Mouse (Mus musculus): ENCODE data around the gene St8sia1.

The St8sia1 gene

DNA sequence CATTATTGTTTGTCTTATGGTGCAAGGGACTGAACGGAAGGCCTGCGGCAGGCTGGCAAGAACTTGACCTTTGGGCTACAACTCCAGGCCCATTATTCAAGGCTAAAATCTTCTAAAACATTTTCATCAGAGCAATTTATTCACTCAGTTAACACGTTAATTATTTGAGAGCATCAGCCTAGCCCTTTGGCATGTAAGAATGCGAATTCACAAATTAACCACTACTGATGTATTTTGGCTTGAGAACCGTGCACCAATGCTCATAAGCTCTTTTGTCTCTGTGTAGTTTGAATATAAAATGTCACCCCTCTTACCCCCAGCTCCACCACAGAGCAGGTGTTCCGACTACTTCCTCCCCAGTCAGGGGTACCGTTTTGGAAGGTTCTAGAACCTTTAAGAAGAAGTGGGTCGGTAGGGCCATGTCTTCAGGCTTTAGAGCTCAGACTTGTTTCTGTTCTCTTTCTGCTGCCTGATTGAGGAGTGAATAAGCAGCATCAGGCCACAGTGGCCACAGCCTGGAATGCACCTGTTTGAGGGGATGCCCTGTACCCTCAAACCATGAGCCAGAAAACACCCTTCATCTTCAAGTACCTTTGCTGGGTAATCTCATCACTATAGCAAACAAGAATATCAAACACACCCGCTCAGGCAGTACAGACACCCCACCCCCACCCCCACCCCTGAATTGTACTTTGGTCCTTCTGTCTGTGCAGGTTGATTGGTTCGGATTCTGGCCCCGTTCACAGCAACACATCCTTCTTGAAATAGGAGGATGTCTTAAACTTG, 22.5 kb downstream of the St8sia1 start:
- peak; percentile 26 for DNase-seq

DNA sequence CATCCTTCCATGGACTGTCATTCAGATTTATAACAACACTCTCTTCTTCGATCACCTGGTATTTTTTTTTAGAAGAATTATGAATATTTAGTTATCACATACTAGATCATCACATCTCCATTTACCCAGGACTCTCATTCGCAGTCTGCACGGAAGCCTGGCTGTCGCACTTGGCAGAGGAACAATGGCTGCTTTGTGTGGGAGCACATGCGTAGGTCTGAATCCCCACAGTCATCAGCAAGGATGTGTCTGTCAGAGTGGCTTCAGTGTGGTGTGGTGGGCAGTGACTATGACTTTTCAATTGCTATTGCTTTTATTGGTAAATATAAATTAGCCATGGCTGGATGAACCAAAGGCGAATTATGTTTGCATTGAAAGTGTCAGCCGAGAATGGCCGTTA, 23.2 kb downstream of the St8sia1 start:
- no peak for DNase-seq

DNA sequence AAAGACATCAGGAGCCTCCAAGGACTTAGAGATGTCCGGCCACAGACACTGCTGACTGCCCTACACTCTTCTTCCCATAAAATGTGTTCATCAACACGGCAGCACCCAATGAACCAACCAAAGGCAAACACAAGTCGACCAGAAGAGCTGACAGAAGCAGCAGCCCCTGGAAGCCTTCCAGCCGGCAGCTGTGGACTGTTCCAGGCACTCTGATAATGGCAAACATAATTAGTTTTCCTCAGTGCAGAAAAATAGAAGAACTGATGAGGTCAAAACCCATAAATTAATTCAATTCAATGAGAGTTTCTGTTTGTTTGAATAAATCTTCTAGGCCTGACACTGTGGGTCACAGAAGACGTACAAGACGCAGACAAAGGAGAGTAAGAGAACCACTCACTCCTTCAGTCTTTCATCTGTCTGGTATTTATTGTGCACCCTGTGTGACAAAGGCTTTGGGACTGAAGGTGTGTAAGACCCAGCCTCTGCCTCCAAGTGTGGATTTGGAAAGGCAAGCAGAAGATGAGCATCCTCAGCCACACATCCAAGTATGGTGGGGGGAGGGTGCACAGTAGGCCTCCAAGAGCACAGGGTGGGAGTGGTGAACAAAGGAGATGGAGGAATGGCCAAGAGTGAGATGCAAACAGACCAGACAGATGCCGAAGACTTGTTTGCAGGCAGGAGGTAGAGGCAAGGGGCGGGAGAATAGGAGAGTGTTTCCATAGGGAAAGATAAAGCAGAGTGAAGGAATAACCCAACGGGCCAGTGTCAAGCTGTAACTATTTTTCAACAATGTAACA, 25.5 kb downstream of the St8sia1 start:
- DNase-seq = peak; percentile 79

DNA sequence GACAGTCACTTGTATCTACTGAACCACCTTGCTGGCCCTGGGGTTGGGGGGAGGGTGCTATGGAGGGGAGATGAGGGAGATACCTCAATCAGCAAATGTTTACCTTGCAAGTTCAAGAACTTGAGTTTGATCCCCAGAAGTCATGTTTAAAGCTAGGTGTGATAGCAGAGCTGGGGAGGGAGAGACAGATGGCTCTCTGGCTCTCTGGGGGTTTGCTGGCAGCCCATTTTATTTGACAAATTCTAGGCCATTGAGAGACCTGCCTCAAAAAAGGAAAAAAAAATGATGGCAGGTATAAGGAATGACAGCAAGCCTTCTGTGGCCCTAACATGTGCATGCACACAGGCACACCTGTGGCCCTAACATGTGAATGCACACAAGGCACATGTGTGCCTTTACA, 26.2 kb downstream of the St8sia1 start:
- DNase-seq = no peak

DNA sequence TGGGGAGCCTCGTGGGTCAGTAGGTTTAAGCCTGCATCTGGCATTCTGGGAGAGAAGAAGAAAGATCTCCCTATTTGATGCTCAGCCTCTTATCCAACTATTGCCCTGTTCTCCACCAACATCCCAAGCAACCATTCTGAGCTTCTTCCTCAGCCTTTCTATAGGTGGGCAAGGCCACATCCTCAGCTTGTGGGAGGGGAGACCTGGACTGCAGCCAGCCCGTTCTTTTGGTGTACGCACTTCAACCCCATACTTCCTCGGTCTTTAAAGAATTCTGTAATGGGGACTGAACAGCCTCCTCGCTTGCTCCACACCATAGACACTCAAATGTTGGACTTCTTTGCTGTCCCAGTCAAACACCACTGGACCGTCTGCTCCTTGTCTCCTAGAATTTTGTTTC, 31.7 kb downstream of the St8sia1 start:
- DNase-seq = no peak

DNA sequence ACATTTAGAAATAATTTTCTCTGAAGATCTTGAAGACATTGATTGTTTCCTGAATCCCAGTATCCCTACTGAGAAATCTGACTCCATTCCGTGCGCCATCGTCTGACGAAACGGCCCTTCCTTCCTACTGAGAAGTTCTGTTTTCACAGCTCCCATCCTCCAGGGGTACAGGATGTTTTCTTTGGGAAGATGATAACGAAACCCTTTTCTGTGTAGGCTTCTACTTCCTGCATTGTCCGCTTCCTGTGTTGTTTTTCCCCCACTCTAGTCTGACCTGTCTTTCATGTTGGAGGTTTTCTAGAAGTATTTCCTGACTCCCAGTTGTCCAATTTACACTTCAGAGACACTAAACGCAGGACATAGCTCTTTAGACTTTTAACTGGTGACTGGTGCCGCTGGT, 32.1 kb downstream of the St8sia1 start:
- no peak for DNase-seq

DNA sequence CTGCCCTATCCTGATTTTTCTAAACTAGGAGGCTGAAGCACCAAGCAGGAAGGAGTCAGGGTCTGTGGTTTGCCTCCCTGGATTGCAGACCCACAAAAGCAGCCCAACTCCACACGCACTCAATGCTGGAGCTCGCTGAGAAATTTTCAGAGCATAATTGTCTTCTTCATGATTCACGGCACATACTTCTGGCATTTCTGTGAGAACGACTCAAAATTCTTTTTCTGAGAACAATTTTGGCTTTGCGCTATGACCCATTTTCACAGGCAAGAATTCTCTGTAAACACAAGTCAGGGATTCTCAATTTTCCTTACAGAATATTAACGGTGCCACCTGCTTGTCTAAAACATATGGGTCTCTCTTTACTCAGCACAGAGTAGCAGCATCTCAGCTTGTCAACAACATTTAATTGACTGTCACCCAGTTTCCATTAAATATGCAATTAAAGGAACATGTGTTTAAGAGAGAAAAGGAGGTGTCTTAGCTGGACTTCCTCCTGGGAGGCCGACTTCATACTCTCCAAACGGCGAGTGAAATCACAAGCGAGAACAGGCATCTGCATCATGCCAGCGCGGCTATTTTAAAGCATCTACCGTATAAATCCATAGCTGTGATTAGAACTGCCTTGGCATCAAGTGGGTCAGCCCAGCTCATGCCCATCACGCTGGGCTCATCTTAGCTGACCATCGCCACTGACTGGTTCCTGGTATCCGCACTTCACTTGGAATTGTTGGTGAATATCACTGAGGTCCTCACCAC, 35.5 kb downstream of the St8sia1 start:
- DNase-seq = no peak

DNA sequence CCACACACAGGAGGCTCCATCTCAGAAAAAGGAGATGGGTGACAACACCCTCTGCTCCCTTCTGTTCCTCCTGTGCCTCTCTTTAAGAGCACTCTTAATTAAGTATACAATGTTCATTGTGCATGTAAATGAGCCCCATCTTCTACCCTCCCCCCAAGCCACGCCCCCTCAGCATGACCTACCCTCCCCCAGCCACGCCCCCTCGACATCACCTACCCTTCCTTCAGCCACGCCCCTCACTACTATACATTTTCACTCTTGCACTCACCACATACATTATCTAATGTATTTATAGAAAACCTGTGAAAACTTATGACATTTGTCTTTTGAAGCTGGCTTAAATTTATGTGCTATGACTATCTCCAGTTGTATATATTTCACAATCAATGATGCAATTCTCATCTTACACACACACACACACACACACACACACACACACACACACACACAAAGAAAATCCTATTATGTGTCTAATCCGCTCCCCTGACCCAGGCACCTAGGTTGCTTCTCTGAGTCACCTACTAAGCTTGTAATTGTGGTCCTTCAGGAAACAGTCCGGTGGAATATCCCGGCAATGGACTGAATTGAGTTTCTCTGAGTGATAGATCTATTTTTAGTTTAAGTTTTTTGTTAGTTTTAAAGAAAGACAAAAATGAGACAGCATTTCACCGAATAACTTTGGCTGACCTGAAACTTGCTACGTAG, 37.2 kb downstream of the St8sia1 start:
- DNase-seq = no peak

DNA sequence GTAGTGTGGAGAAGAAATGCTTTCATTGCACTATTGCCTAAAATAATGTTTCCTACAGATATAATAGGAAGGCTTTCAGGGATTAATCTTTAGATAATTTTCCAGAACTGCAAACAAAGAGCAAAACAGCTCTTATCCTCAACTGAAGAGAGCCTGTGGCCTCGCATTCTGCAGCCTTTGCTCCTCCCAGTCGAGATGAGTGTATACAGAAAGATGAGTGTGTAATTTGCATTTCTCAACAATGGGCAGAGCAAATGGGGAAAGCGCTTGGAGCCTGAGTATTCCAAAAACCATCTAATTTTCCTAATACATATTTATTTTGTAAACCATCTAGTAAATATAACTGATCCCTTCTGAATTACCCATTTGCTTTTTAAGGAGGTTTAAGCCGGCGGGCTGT, 38.3 kb downstream of the St8sia1 start:
- no peak for DNase-seq

DNA sequence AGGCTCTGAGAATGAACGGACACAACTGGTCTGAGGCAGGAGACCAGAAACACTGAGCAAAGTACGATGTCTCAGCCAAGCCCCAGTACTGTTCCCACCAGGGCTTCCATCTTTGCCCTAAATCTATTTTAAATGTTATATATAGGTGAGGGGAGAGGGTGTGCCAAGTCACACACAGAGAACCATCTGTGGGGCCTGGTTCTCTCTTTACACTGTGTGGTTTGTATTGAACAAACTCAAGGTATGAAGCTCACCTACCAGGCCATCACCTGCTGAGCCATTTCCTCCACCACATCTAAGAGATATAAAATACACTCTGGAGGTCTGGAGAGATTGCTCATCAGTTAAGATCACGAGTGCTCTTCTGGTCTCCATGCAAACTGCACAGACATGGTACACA, 38.9 kb downstream of the St8sia1 start:
- no peak for DNase-seq

DNA sequence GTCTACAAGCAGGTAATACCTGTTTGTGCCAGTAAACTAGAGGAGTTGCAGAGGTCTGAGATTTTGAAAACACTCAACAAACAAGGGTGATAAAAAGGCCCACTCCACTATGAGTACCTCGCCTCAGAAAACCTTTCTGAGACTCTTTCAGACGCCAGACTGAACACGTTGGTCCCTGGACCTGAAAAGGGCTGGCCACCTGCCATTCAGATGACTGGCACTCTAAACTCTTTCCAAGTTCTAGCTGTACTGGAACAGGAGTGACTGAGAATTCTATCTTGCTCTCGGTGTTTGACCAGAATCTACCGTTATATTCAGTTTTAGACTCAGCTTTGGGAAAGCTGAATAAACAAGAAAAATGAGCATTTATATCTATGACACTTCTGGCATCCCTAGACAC, 43.4 kb downstream of the St8sia1 start:
- peak; percentile 20 for DNase-seq

DNA sequence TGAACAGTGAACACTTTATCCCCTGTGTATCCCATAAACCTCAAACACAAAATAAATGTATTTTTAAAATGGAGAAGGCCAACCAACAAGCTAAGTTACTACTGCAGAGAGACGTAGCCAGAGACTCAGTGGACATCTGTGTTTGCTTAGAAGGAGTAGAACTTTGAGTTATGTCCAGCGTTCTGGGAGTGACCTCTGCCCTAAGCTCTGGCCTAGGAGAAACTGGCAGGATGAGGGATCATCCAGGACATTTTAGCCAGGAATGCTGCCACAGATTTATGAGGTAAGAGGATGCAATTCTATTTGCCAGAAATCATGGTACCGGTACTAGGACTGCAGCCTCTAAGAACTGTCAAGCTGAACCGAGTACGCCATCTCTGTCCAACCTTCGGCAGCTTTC, 45.6 kb downstream of the St8sia1 start:
- no peak for DNase-seq

DNA sequence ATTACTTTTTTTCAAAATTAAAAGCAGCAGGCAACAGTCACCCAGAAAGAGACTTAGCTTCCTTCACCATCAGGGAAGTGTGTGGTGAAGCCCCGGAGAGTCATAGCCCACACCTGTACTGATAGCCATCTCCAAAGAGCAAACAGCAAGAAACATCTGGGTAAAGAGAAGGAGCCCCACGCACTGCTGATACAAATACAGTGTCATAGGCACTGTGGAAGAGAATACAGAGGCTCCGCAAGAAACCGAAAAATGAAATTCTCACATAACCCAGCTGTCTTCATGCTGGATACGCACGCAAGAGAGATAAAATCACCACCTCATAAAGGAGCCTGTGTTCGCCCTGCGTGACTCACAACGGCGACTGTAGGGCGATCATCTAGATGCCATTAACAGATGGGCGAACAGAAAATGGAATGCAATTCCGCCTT, 46.8 kb downstream of the St8sia1 start:
- DNase-seq = no peak

DNA sequence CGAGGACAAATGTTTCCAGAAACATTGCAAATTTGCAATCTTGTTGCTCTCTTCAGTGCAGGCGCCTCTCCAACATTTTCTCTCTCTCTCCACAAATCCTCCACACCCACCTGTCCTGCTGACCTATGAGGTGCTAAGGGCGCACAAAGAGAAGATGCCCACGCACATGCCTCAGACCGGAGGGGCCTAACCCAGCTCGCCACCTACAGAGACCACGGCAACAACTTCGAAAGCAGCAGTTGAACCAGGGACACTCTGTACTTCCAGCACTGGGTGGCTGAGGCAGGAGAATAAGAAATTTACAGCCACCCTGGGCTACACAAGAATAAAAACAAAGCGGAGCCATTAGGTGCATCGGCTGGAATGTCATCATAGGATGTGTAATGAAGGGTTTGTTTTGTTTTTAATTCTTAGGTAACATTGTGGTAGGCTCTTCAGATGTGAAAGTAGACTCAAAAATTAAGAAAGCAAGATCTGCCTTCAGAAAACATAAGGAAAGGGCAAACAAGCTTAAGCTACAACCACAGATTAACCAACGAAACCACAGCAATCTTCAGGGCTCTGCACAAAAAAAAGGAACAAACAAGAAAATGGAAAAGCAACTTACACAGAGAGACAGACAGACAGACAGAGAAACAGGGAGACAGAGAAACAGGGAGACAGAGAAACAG, 47.8 kb downstream of the St8sia1 start:
- DNase-seq = no peak

DNA sequence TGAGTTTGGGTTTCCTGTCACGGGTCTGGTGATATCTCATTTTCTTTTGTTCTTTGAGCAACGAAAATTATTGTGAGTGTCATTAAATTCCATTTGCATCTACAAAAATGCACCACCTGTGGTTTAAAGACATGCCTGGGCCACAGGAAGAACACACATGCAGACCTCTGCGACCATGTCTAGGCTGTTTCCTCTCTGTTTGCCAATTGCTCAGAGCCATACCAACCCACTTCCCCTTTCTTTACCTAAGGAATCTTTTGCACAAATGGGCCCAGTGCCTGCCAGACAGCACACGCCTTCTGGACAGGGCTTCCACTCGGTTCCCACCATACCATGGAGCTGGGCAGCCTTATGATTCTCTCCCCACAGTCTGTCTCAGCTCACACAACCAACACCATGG, 48.8 kb downstream of the St8sia1 start:
- DNase-seq = no peak

DNA sequence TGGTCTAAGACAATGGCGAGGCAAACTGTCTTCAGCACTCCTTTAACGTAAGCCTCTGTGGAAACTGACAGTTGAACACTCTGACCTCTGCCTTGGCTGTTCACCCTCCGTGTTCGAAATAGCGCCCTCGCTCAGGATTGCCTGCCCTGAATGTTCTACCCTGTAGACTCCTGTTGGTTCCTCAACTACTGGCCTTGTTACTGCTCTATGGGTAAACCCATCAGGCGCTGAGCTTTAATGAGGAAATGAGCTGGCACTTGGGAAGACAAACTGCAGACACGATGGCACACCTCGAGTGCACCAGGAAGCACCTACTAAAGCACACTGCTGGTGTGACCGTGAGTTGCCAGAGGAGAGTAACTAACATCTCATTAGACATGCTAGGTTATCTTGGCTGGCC, 49.6 kb downstream of the St8sia1 start:
- DNase-seq = no peak

DNA sequence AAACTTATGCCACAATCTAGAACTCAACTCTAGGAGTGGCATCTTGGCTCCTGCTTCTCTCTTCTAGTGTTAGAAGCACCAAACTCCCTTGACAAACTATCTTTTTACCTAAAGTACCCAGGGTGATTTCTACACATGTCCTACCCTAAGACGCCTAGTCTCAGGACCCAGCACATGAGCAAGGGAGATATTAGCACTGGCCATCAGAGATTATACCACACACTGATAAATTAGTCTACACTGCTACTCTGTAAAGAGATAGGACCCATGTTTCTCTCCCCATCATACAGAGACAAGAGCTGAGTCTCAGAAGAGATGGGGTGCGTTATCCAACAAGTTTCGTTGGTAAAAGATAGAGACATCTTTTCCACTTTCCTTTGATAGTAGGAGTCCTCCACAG, 53.0 kb downstream of the St8sia1 start:
- no peak for DNase-seq

DNA sequence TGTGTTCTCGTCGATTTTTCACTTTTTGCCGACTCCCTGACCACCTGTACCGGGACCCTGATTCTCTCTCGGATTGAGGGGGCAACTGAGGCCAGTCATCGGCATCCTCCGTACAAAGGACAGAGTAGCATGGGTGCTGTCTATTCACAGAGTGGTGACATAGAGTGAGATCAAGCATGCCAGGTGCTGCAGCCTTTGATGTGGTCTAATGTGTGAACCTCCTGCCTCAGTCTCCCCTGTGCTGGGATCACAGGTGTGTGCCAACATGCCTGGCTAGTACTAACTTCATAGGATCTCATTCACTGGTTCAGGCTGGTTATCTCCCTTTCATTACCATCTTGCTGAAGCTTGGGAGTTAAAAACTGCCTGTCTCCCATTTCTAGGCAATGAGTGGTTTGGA, 53.5 kb downstream of the St8sia1 start:
- DNase-seq = no peak

DNA sequence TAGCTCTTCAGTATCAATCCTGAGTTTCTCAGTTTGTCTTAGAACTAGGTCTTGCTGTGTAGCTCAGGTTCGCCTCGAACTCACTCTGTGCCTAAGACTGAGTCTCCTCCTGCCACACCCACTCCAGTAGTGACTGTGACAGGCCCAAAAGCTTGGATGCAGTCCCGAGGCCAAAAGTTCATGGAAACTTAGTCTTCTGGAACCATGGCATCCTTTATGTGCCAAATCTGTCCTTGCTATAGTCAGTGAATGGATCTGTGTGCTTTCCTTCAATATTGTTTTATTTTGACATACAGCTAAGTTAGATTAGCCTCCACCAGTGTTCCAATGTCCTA, 54.5 kb downstream of the St8sia1 start:
- peak; percentile 11 for DNase-seq

DNA sequence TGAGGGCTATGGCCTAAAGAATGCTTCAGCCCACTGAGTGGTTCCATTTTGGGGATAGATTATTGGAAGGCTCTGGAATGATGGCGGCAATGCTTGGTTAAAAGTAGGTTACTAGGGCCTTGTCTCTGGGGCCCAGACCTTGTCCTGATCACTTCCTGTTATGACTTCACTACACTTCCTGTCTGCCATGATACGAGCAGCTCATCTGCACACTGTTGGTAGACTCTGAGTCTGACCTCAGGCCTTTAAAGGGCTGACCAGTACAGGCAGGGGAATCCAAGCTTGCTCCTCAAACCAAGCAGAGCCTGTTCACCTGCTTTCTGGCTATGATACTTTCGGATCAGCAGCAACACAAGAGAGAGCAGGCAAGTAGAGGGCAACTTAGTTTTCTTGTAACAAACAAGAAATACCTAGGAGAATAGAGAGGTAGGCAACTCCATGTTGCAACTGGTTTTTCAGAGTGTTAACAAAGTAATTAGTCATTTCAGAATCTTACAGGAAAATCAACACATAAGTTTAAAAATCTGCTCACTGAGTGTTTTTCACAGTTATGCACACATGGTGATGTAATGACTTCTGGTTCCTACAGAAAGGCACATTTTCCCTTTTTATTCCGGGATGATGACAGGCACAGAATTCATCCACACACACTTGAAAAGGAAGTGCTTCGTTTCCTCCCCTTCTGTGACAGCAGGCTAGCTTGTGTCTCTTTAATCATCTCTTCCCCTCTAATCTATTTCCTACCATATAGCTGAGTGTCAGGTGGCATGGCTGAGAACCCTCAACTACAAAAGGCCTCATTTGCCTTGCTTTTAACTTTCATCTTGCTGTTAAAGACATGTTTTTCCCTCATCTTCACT, 55.1 kb downstream of the St8sia1 start:
- no peak for DNase-seq

DNA sequence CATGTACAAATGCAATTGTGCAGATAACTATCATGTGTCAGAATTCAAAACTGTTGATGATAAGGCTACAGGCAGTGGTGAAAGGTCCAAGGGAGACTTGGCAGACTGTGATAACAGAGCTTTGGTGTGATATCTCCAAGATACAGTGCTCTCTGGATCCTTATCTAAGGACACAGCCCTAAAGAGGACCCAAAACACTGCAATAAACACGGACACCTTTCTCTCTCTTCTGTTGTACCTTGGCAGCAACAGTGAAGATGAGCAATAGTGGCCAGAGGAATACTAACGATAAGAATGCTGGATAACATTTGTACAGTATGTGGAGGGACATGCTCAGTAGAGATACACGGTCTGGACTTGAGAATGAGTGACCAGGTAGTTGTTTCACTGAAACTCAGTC, 55.8 kb downstream of the St8sia1 start:
- DNase-seq = no peak

DNA sequence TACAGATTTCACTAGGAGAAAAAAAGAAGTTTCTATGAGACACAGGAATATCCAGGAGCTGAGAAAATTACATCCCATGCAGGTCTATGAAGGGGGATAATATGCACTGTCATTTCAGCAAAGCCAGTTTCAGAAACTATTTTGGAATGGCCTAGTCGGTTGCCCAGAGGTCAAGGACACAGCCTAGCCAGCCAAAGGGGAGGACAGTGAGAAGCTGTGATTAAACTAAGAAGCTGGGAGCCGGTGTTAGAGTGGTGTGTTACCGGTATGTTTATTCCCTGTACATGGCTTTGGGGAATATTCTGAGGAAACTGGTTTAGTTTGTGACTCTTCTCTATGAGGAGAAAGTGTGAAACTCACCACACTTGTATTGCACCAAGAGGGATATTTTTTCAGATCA, 68.9 kb downstream of the St8sia1 start:
- no peak for DNase-seq
